Comparison of ENCODE assay signal across 14 mouse cellular contexts in genomic region chr10:50891876-50892711, GRCm38 (mm10). TPM values are rescaled to one million over a fixed set of nuclear protein-coding genes. Genes with fewer than 3 reads are reported as not detected.
DNase-seq lines count a peak whose midpoint lies in the region; ATAC-seq lines count a peak whose summit lies in the region.
"Had no signal": no experiment of that assay in that cellular context is flagged by ENCODE, and none has a peak within 500 bp of the region (broad histone marks: within the 10 kb centered on the region; RNA-seq: fewer than 3 reads in every experiment).

No protein-coding gene starts in this region.

- ATAC-seq in forebrain, embryonic 16.5 days: no peak
- no peak for ATAC-seq in lung, embryonic 15.5 days (ENCODE audit: borderline replicate concordance, extremely low read depth, low FRiP score, low TSS enrichment)
- no peak for ATAC-seq in embryonic facial prominence, embryonic 13.5 days (ENCODE audit: insufficient number of reproducible peaks, insufficient read depth, low FRiP score, low TSS enrichment, low read depth)
- no peak for ATAC-seq in midbrain, embryonic 13.5 days
- no peak for ATAC-seq in megakaryocyte progenitor cell, adult 5-6 weeks (replicated peaks; ENCODE audit: poor library complexity)

- DNase-seq in forebrain, embryonic 10.5 days (ENCODE audit: extremely low spot score, low spot score): peak; percentile 59
- no peak for DNase-seq in lung, postnatal 4 days
- no peak for DNase-seq in cerebellum, postnatal 36 days
- DNase-seq: adrenal gland, adult 2 months; spleen, adult 18-20 months; thymus, postnatal 4 days had no signal

- H3K36me3 ChIP-seq in forebrain, embryonic 10.5 days (replicated peaks): no peaks in the 10 kb centered on the region
- H3K36me3 ChIP-seq in forebrain, embryonic 16.5 days (ENCODE audit: control insufficient read depth, insufficient read depth): no peaks in the 10 kb centered on the region
- H3K36me3 ChIP-seq in lung, embryonic 15.5 days: no peaks in the 10 kb centered on the region
- H3K36me3 ChIP-seq in embryonic facial prominence, embryonic 13.5 days: no peaks in the 10 kb centered on the region
- no peaks in the 10 kb centered on the region for H3K36me3 ChIP-seq in midbrain, embryonic 13.5 days
- H3K36me3 ChIP-seq: hindbrain, embryonic 15.5 days had no signal

- no peaks in the 10 kb centered on the region for H3K9me3 ChIP-seq in forebrain, embryonic 10.5 days
- no peaks in the 10 kb centered on the region for H3K9me3 ChIP-seq in forebrain, embryonic 16.5 days (ENCODE audit: control insufficient read depth, low read length)
- H3K9me3 ChIP-seq in lung, embryonic 15.5 days: no peaks in the 10 kb centered on the region
- no peaks in the 10 kb centered on the region for H3K9me3 ChIP-seq in embryonic facial prominence, embryonic 13.5 days
- no peaks in the 10 kb centered on the region for H3K9me3 ChIP-seq in midbrain, embryonic 13.5 days
- H3K9me3 ChIP-seq: hindbrain, embryonic 15.5 days had no signal

- H3K4me2 ChIP-seq in forebrain, embryonic 16.5 days (ENCODE audit: low read length): no peak overlapping the region
- H3K4me2 ChIP-seq in lung, embryonic 15.5 days: peak overlapping the region; percentile 34
- peak overlapping the region; percentile 7 for H3K4me2 ChIP-seq in embryonic facial prominence, embryonic 13.5 days
- H3K4me2 ChIP-seq in midbrain, embryonic 13.5 days (replicated peaks): peak overlapping the region; percentile 15
- H3K4me2 ChIP-seq: hindbrain, embryonic 15.5 days had no signal

- H3K9ac ChIP-seq in forebrain, embryonic 16.5 days (replicated peaks; ENCODE audit: low read depth, low read length): no peak overlapping the region
- no peak overlapping the region for H3K9ac ChIP-seq in lung, embryonic 15.5 days
- H3K9ac ChIP-seq in embryonic facial prominence, embryonic 13.5 days: no peak overlapping the region
- H3K9ac ChIP-seq in midbrain, embryonic 13.5 days (replicated peaks): no peak overlapping the region
- H3K9ac ChIP-seq: hindbrain, embryonic 15.5 days had no signal

- H3K4me1 ChIP-seq in forebrain, embryonic 10.5 days: peaks cover 36% of the 10 kb centered on the region
- H3K4me1 ChIP-seq in forebrain, embryonic 16.5 days (replicated peaks; ENCODE audit: control insufficient read depth, insufficient read depth, low read length): peaks cover 15% of the 10 kb centered on the region
- H3K4me1 ChIP-seq in lung, embryonic 15.5 days: peaks cover 19% of the 10 kb centered on the region
- H3K4me1 ChIP-seq in embryonic facial prominence, embryonic 13.5 days: peaks cover 17% of the 10 kb centered on the region
- peaks cover 23% of the 10 kb centered on the region for H3K4me1 ChIP-seq in midbrain, embryonic 13.5 days (replicated peaks)

- peak overlapping the region; percentile 25; the same call in 1 of the 2 replicates for H3K4me3 ChIP-seq in forebrain, embryonic 10.5 days
- H3K4me3 ChIP-seq in forebrain, embryonic 16.5 days (replicated peaks; ENCODE audit: low read length): no peak overlapping the region
- H3K4me3 ChIP-seq in lung, embryonic 15.5 days: no peak overlapping the region
- no peak overlapping the region for H3K4me3 ChIP-seq in embryonic facial prominence, embryonic 13.5 days
- H3K4me3 ChIP-seq in midbrain, embryonic 13.5 days (replicated peaks): peak overlapping the region; percentile 50; the same call in 1 of the 2 replicates
- H3K4me3 ChIP-seq: hindbrain, embryonic 15.5 days had no signal

- no peak overlapping the region for H3K27ac ChIP-seq in forebrain, embryonic 10.5 days
- H3K27ac ChIP-seq in forebrain, embryonic 16.5 days (ENCODE audit: low read length): no peak overlapping the region
- H3K27ac ChIP-seq in lung, embryonic 15.5 days: no peak overlapping the region
- no peak overlapping the region for H3K27ac ChIP-seq in embryonic facial prominence, embryonic 13.5 days
- H3K27ac ChIP-seq in midbrain, embryonic 13.5 days: 0 out of 2 replicates have a peak overlapping the region, but pooled peaks have one; percentile 14
- H3K27ac ChIP-seq: hindbrain, embryonic 15.5 days had no signal

- peaks cover 100% of the 10 kb centered on the region for H3K27me3 ChIP-seq in forebrain, embryonic 10.5 days (ENCODE audit: poor library complexity, severe bottlenecking)
- peaks cover 60% of the 10 kb centered on the region for H3K27me3 ChIP-seq in forebrain, embryonic 16.5 days (replicated peaks; ENCODE audit: control insufficient read depth, insufficient read depth, low read length)
- peaks cover 85% of the 10 kb centered on the region for H3K27me3 ChIP-seq in lung, embryonic 15.5 days
- peaks cover 88% of the 10 kb centered on the region for H3K27me3 ChIP-seq in embryonic facial prominence, embryonic 13.5 days
- peaks cover 95% of the 10 kb centered on the region for H3K27me3 ChIP-seq in midbrain, embryonic 13.5 days

- under 1% methylated on average over 26 of the region's 26 CpGs for WGBS in forebrain, embryonic 10.5 days
- WGBS in forebrain, embryonic 16.5 days: under 1% methylated on average over 26 of the region's 26 CpGs
- 2% methylated on average over 26 of the region's 26 CpGs for WGBS in lung, embryonic 15.5 days
- WGBS in embryonic facial prominence, embryonic 13.5 days: 1% methylated on average over 26 of the region's 26 CpGs
- WGBS in midbrain, embryonic 13.5 days: under 1% methylated on average over 26 of the region's 26 CpGs

RNA-seq across cellular contexts. Expression of gene Sim1, which starts 2.5 kb away (rescaled TPM):
- 0.86 and 1.8 TPM in 2 replicates for polyA plus RNA-seq in forebrain, embryonic 10.5 days (2016; fragmentation: Nextera tagmentation; extraction: Ambion mirVana)
- 0.26 and 2.3 TPM in 2 replicates for polyA plus RNA-seq in forebrain, embryonic 16.5 days (2015; fragmentation: Nextera tagmentation; extraction: Ambion mirVana)
- not detected in 2 replicates for polyA plus RNA-seq in lung, embryonic 15.5 days (2015; fragmentation: Nextera tagmentation; extraction: Ambion mirVana)
- polyA plus RNA-seq in embryonic facial prominence, embryonic 13.5 days (2015; fragmentation: Nextera tagmentation; extraction: Ambion mirVana): 1.6 and 3.2 TPM in 2 replicates
- 3.6 and 6.0 TPM in 2 replicates for polyA plus RNA-seq in midbrain, embryonic 13.5 days (2015; fragmentation: Nextera tagmentation; extraction: Ambion mirVana)
- total RNA-seq in megakaryocyte progenitor cell, adult 5-6 weeks (2015): not detected in 2 replicates
- not detected in 2 replicates for total RNA-seq in megakaryocyte progenitor cell, adult 5-6 weeks (2017)
- total RNA-seq: adrenal gland, adult 2 months; layer of hippocampus, postnatal 25 days; MEL had no signal
- polyA plus RNA-seq: adrenal gland, adult 2 months had no signal

Comparison
In these comparisons a context has a peak if more than half of its experiments do, and no peak if none do; other contexts are left out.
1. H3K4me3 ChIP-seq: peak in forebrain, embryonic 10.5 days (single experiment) and midbrain, embryonic 13.5 days (single experiment); none in forebrain, embryonic 16.5 days (single experiment), lung, embryonic 15.5 days (single experiment) and embryonic facial prominence, embryonic 13.5 days (single experiment).